Mouse (Mus musculus) kidney, postnatal 36 days (tissue): ENCODE results near the gene Reps2.

Experiments used
- DNase-seq, 2 experiments: peaks; one replicate each; pipeline ENCODE4 v3.0.0; 2021 to 2022; ENCODE audit warnings: mixed read lengths in 2 of 2

Gene Reps2

GRCm38 (mm10) chrX:162487734-162488133 lies 155.7 kb downstream of the Reps2 start:
- DNase-seq: no peak

DNA sequence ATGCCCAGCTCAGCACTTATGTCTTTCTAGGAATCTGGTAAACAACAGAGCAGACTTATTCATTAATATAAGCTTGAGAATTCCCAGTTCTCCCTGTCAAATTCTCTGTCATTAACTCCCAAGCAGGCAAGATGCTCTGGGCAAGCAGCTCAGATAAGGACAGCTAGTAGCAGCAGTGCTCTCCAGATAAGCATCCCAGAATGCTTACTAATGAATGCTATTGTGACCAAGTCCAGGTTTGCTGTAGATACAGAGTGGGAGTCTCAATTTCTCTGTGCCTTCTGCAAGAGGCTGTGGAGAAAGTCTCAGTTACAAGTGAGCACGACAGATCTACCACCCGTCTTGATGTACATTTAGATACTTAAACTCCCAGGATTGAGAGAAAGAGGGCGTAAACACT lies 173.2 kb downstream of the Reps2 start:
- no peak for DNase-seq

DNA sequence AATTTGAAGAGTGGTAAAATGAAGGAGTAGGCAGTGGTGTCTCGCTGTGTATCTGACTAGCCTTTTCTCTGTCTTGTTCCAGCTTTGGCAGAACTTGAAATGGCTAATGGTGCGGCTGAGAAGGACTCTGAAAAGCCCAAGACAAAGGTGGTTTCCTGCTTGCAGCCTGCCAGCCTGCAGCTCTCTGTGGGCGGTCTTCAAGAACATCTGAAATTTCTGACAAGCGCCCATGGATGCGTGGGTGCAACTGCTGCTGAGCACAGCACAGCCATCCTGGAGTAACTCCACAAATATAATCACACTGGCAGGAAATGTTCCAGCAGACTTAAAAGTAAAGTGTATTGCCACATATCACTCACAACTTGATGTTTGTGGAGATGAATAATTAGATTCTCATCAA lies 181.3 kb downstream of the Reps2 start:
- DNase-seq: no peak

GRCm38 (mm10) chrX:162456445-162456844 lies 187.0 kb downstream of the Reps2 start:
- DNase-seq: no peak

GRCm38 (mm10) chrX:162455364-162455763 lies 188.1 kb downstream of the Reps2 start:
- no peak for DNase-seq

DNA sequence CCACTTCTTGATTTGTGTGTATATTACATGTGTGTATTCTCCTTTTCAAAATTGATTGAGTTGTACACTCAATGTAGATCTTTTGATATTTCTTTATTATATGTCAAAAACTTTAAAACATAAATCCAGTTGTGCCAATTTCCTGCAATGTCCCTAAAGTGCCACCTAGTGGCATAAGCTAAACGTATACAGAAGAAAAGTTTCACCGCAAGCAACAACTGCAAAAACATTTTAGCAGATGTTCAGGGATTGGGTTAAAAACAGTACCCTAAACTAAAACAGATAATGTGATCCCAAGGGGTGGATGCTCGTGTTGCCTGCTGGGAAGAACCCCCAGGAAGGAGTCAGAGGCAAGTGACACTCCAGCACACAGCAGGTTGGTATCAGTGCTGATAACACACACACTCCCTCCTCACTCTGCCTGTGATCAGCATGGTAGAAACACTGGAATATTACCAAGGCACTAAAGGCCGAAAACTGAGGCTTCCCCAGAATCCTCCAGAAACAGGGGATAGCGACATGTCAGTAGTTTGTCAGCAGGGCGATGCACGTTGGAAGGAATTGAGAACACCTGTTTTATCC lies 189.5 kb downstream of the Reps2 start:
- no peak for DNase-seq

GRCm38 (mm10) chrX:162452642-162453041 lies 190.8 kb downstream of the Reps2 start:
- no peak for DNase-seq

DNA sequence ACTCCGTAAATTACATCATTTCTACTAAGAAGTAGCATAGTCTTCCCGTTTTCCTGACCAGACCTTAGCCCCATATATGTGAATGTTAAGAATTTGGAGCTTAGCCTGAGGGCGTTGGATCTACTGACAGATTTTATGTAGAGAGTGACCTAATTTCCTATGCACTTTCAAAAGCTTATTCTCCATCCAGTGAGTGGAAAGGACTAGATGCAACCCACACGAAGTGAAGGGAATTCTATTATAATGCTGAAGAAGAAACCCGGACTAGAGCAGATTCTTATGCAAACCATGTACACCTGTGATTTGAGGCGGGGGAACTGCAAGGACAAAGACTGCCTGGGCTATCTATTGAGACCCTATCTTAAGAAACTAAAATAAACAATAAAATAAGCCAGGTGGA lies 195.5 kb downstream of the Reps2 start:
- no peak for DNase-seq

GRCm38 (mm10) chrX:162446678-162447318 lies 196.7 kb downstream of the Reps2 start:
- no peak for DNase-seq

DNA sequence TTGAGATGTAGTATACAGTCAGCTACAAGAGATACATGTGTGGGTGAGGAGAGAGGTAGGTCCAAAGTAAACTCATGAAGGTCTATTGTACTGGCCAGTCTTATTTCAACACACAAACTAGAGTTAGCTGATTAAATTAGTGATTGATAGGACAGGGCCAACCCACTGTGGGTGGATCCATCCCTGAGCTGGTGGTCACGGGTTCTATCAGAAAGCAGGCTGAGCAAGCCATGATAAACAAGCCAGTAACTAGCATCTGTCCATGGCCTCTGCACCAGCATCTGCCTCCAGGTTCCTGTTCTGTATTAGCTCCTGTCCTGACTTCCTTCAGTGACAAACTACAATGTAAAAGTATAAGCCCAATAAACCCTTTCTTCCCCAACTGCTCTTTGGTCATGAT lies 200.1 kb downstream of the Reps2 start:
- no peak for DNase-seq

GRCm38 (mm10) chrX:162442970-162443369 lies 200.5 kb downstream of the Reps2 start:
- no peak for DNase-seq

GRCm38 (mm10) chrX:162432776-162433543 lies 210.5 kb downstream of the Reps2 start:
- no peak for DNase-seq

- no peak for DNase-seq
Measured at GRCm38 (mm10) chrX:162427698-162428097, 215.8 kb downstream of the Reps2 start.

GRCm38 (mm10) chrX:162419431-162419830 lies 224.0 kb downstream of the Reps2 start:
- DNase-seq: no peak

- no peak for DNase-seq
Measured at GRCm38 (mm10) chrX:162413124-162413523, 230.3 kb downstream of the Reps2 start.

GRCm38 (mm10) chrX:162407291-162407690 lies 236.2 kb downstream of the Reps2 start:
- DNase-seq: no peak

GRCm38 (mm10) chrX:162402487-162402886 lies 241.0 kb downstream of the Reps2 start:
- DNase-seq: no peak

DNA sequence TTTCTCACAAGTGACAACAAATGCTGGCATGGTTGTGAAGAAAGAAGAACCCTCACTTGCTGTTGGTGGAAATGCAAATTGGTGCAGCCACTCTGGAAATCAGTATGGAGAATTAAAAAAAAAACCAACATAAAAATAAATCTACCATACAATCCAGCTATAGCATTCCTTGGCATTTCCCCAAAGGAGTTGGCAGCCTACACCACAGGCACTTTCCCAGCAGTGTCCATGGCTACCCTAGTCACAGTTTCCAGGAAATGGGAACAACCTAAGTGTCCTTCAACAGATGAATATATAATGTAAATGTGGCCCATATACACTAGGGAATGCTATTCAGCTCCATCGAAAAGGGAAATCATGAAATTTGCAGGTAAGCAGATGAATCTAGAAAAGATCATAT lies 262.7 kb downstream of the Reps2 start:
- DNase-seq: no peak

DNA sequence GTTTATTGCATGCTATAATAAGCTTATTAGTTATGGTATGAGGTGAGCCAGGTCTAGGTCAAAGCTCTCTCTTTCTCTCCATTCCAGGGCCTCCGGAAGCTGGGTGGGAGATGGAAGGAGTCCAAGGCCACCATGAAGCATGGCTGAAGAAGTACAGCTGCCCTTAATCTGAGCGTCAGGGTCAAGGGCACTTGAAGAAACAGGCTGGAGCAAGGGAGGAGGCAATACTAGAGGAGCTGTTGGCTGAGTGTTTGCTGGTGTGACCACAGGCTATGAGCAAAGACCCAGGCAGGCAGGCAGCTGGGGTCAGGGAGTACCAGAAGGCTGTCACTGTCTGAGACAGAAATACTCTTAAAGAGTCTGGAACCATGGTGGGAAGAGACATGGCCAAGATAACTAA lies 280.2 kb downstream of the Reps2 start:
- peak; percentile 8 to 25 for DNase-seq
